Mouse (Mus musculus): ENCODE data around the gene Zfp870.
"Not testable (repeated sequence)": the region's sequence is repeated elsewhere in the genome, so short reads cannot be mapped to it uniquely, and the experiment has no call there.

Zfp870 gene

GRCm38 (mm10) chr17:32872696-32873095 lies 18.7 kb downstream of the Zfp870 start:
- no peak for ATAC-seq (ENCODE audit: insufficient number of reproducible peaks, low FRiP score, low TSS enrichment)

- ATAC-seq (ENCODE audit: insufficient number of reproducible peaks, low FRiP score, low TSS enrichment): no peak
Observed at GRCm38 (mm10) chr17:32872091-32872490, 19.4 kb downstream of the Zfp870 start.

GRCm38 (mm10) chr17:32871483-32871882 lies 20.0 kb downstream of the Zfp870 start:
- ATAC-seq (ENCODE audit: insufficient number of reproducible peaks, low FRiP score, low TSS enrichment): no peak

- not testable (repeated sequence) for ATAC-seq (ENCODE audit: insufficient number of reproducible peaks, low FRiP score, low TSS enrichment)
Observed at GRCm38 (mm10) chr17:32867266-32867665, 24.2 kb downstream of the Zfp870 start.

- not testable (repeated sequence) for ATAC-seq (ENCODE audit: insufficient number of reproducible peaks, low FRiP score, low TSS enrichment)
Observed at GRCm38 (mm10) chr17:32856713-32857112, 34.7 kb downstream of the Zfp870 start.

- no peak for ATAC-seq (ENCODE audit: insufficient number of reproducible peaks, low FRiP score, low TSS enrichment)
Observed at GRCm38 (mm10) chr17:32851581-32851980, 39.9 kb downstream of the Zfp870 start.

GRCm38 (mm10) chr17:32841388-32841787 lies 50.1 kb downstream of the Zfp870 start:
- no peak for ATAC-seq (ENCODE audit: insufficient number of reproducible peaks, low FRiP score, low TSS enrichment)

- no peak for ATAC-seq (ENCODE audit: insufficient number of reproducible peaks, low FRiP score, low TSS enrichment)
Observed at GRCm38 (mm10) chr17:32839083-32839802, 52.2 kb downstream of the Zfp870 start.

- no peak for ATAC-seq (ENCODE audit: insufficient number of reproducible peaks, low FRiP score, low TSS enrichment)
Observed at GRCm38 (mm10) chr17:32830418-32830782, 61.0 kb downstream of the Zfp870 start.

GRCm38 (mm10) chr17:32829540-32830417 lies 61.7 kb downstream of the Zfp870 start, which contains the start of gene Zfp799:
Gene Zfp799, minus strand, starts transcription at chr17:32830261.
- ATAC-seq (ENCODE audit: insufficient number of reproducible peaks, low FRiP score, low TSS enrichment): peak; percentile 99
